Mouse (Mus musculus): Measurements from ENCODE around the gene Gsk3b. TPM values are rescaled to one million over a fixed set of nuclear protein-coding genes. Genes with fewer than 3 reads are reported as not detected.
"Not testable (repeated sequence)": the region's sequence is repeated elsewhere in the genome, so short reads cannot be mapped to it uniquely, and the experiment has no call there.

Gsk3b gene
- 73.9 and 84.1 TPM in 2 replicates for polyA plus RNA-seq (2016; fragmentation: Nextera tagmentation; extraction: Ambion mirVana)

GRCm38 (mm10) chr16:38088629-38089446 lies at the start of gene Gsk3b:
Gene Gsk3b (plus strand): TSS chr16:38089001.
- Histone ChIP-seq H3K27me3 (ENCODE audit: insufficient read depth, poor library complexity, severe bottlenecking) (no peaks in the 10 kb centered on the region), H3K27ac (peak within 1 kb of the TSS; percentile 99), H3K4me3 (peak within 1 kb of the TSS; percentile 96), H3K4me1 (replicated peaks) (peaks cover 25% of the 10 kb centered on the region), H3K36me3 (peaks cover 3% of the 10 kb centered on the region; the same call in 1 of the 2 replicates), H3K9me3 (no peaks in the 10 kb centered on the region)
- WGBS, result under 1% methylated on average over 68 of the region's 69 CpGs
- peak; percentile 100 for DNase-seq (ENCODE audit: low spot score)

- DNase-seq (ENCODE audit: low spot score), result no peak
- H3K4me1 ChIP-seq (replicated peaks), result no peaks in the 10 kb centered on the region
- H3K27ac ChIP-seq, result no peak overlapping the region
- no peak overlapping the region for H3K4me3 ChIP-seq
- no peaks in the 10 kb centered on the region for H3K27me3 ChIP-seq (ENCODE audit: insufficient read depth, poor library complexity, severe bottlenecking)
- WGBS, result 92% methylated on average over 1 of the region's 1 CpGs
- H3K36me3 ChIP-seq, result no peaks in the 10 kb centered on the region
- no peaks in the 10 kb centered on the region for H3K9me3 ChIP-seq
Observed at GRCm38 (mm10) chr16:38042160-38042559, 46.6 kb upstream of the Gsk3b start.

GRCm38 (mm10) chr16:38044551-38044950 lies 44.2 kb upstream of the Gsk3b start:
- Histone ChIP-seq H3K36me3 (no peaks in the 10 kb centered on the region), H3K4me3 (no peak overlapping the region), H3K27ac (no peak overlapping the region), H3K27me3 (ENCODE audit: insufficient read depth, poor library complexity, severe bottlenecking) (no peaks in the 10 kb centered on the region), H3K4me1 (replicated peaks) (no peaks in the 10 kb centered on the region), H3K9me3 (no peaks in the 10 kb centered on the region)
- 92% methylated on average over 5 of the region's 5 CpGs for WGBS
- DNase-seq (ENCODE audit: low spot score), result no peak

- no peak overlapping the region for H3K27ac ChIP-seq
- H3K36me3 ChIP-seq, result no peaks in the 10 kb centered on the region
- DNase-seq (ENCODE audit: low spot score), result no peak
- WGBS, result 82% methylated on average over 23 of the region's 23 CpGs
- no peak overlapping the region for H3K4me3 ChIP-seq
- no peaks in the 10 kb centered on the region for H3K4me1 ChIP-seq (replicated peaks)
- no peaks in the 10 kb centered on the region for H3K9me3 ChIP-seq
- H3K27me3 ChIP-seq (ENCODE audit: insufficient read depth, poor library complexity, severe bottlenecking), result no peaks in the 10 kb centered on the region
Observed at GRCm38 (mm10) chr16:38047781-38048558, 40.8 kb upstream of the Gsk3b start.

- Histone ChIP-seq H3K4me3 (no peak overlapping the region), H3K36me3 (no peaks in the 10 kb centered on the region), H3K27me3 (ENCODE audit: insufficient read depth, poor library complexity, severe bottlenecking) (no peaks in the 10 kb centered on the region), H3K27ac (no peak overlapping the region), H3K9me3 (no peaks in the 10 kb centered on the region), H3K4me1 (replicated peaks) (0 out of 2 replicates have a peak, but pooled peaks cover 3% of the 10 kb centered on the region)
- no peak for DNase-seq (ENCODE audit: low spot score)
- WGBS, result 87% methylated on average over 1 of the region's 1 CpGs
Observed at GRCm38 (mm10) chr16:38057898-38058297, 30.9 kb upstream of the Gsk3b start.

- Histone ChIP-seq H3K4me3 (no peak overlapping the region), H3K27me3 (ENCODE audit: insufficient read depth, poor library complexity, severe bottlenecking) (no peaks in the 10 kb centered on the region), H3K4me1 (replicated peaks) (no peaks in the 10 kb centered on the region), H3K27ac (no peak overlapping the region), H3K9me3 (no peaks in the 10 kb centered on the region), H3K36me3 (no peaks in the 10 kb centered on the region)
- DNase-seq (ENCODE audit: low spot score), result no peak
- 80% methylated on average over 3 of the region's 3 CpGs for WGBS
Observed at GRCm38 (mm10) chr16:38058836-38059235, 30.0 kb upstream of the Gsk3b start.

GRCm38 (mm10) chr16:38059631-38060030 lies 29.2 kb upstream of the Gsk3b start:
- H3K27me3 ChIP-seq (ENCODE audit: insufficient read depth, poor library complexity, severe bottlenecking), result no peaks in the 10 kb centered on the region
- no peaks in the 10 kb centered on the region for H3K4me1 ChIP-seq (replicated peaks)
- H3K36me3 ChIP-seq, result no peaks in the 10 kb centered on the region
- WGBS, result 79% methylated on average over 4 of the region's 4 CpGs
- no peak for DNase-seq (ENCODE audit: low spot score)
- H3K4me3 ChIP-seq, result no peak overlapping the region
- H3K27ac ChIP-seq, result no peak overlapping the region
- no peaks in the 10 kb centered on the region for H3K9me3 ChIP-seq

GRCm38 (mm10) chr16:38073859-38074631 lies 14.8 kb upstream of the Gsk3b start:
- H3K27me3 ChIP-seq (ENCODE audit: insufficient read depth, poor library complexity, severe bottlenecking); H3K4me1 ChIP-seq (replicated peaks); H3K36me3 ChIP-seq; H3K27ac ChIP-seq; H3K4me3 ChIP-seq; DNase-seq (ENCODE audit: low spot score): not testable (repeated sequence)
- 96% methylated on average over 1 of the region's 5 CpGs for WGBS
- H3K9me3 ChIP-seq, result peaks cover 27% of the 10 kb centered on the region

- Histone ChIP-seq H3K27ac (no peak overlapping the region), H3K4me3 (no peak overlapping the region), H3K4me1 (replicated peaks) (no peaks in the 10 kb centered on the region), H3K27me3 (ENCODE audit: insufficient read depth, poor library complexity, severe bottlenecking) (no peaks in the 10 kb centered on the region), H3K36me3 (no peaks in the 10 kb centered on the region), H3K9me3 (no peaks in the 10 kb centered on the region)
- 72% methylated on average over 1 of the region's 1 CpGs for WGBS
- no peak for DNase-seq (ENCODE audit: low spot score)
Observed at GRCm38 (mm10) chr16:38080201-38080600, 8.6 kb upstream of the Gsk3b start.

GRCm38 (mm10) chr16:38087231-38087630 lies 1.6 kb upstream of the Gsk3b start:
- no peak for DNase-seq (ENCODE audit: low spot score)
- Histone ChIP-seq H3K27ac (peak overlapping the region; percentile 99), H3K36me3 (peaks cover 3% of the 10 kb centered on the region; the same call in 1 of the 2 replicates), H3K4me3 (peak overlapping the region; percentile 96), H3K27me3 (ENCODE audit: insufficient read depth, poor library complexity, severe bottlenecking) (no peaks in the 10 kb centered on the region), H3K4me1 (replicated peaks) (peaks cover 11% of the 10 kb centered on the region), H3K9me3 (no peaks in the 10 kb centered on the region)
- 43% methylated on average over 10 of the region's 10 CpGs for WGBS

GRCm38 (mm10) chr16:38087645-38088125 lies 1.1 kb upstream of the Gsk3b start:
- no peaks in the 10 kb centered on the region for H3K27me3 ChIP-seq (ENCODE audit: insufficient read depth, poor library complexity, severe bottlenecking)
- peak overlapping the region; percentile 96 for H3K4me3 ChIP-seq
- peaks cover 15% of the 10 kb centered on the region for H3K4me1 ChIP-seq (replicated peaks)
- H3K27ac ChIP-seq, result peak overlapping the region; percentile 99
- no peak for DNase-seq (ENCODE audit: low spot score)
- H3K9me3 ChIP-seq, result no peaks in the 10 kb centered on the region
- 6% methylated on average over 11 of the region's 11 CpGs for WGBS
- H3K36me3 ChIP-seq, result peaks cover 3% of the 10 kb centered on the region; the same call in 1 of the 2 replicates

- H3K27ac ChIP-seq, result peak overlapping the region; percentile 99
- H3K27me3 ChIP-seq (ENCODE audit: insufficient read depth, poor library complexity, severe bottlenecking), result no peaks in the 10 kb centered on the region
- H3K4me1 ChIP-seq (replicated peaks), result peaks cover 20% of the 10 kb centered on the region
- H3K4me3 ChIP-seq, result peak overlapping the region; percentile 96
- no peaks in the 10 kb centered on the region for H3K9me3 ChIP-seq
- 1% methylated on average over 40 of the region's 40 CpGs for WGBS
- DNase-seq (ENCODE audit: low spot score), result peak; percentile 87
- peaks cover 3% of the 10 kb centered on the region; the same call in 1 of the 2 replicates for H3K36me3 ChIP-seq
Observed at GRCm38 (mm10) chr16:38088126-38088628, 624 bp upstream of the Gsk3b start.

Measured in hindbrain, embryonic 10.5 days (tissue).